Mouse (Mus musculus): Measurements from ENCODE around the gene Bcat2. TPM values are rescaled to one million over a fixed set of nuclear protein-coding genes. Genes with fewer than 3 reads are reported as not detected.

Bcat2 gene
- polyA plus RNA-seq, 1 experiment from 2014 or later: 84.7 TPM

DNA sequence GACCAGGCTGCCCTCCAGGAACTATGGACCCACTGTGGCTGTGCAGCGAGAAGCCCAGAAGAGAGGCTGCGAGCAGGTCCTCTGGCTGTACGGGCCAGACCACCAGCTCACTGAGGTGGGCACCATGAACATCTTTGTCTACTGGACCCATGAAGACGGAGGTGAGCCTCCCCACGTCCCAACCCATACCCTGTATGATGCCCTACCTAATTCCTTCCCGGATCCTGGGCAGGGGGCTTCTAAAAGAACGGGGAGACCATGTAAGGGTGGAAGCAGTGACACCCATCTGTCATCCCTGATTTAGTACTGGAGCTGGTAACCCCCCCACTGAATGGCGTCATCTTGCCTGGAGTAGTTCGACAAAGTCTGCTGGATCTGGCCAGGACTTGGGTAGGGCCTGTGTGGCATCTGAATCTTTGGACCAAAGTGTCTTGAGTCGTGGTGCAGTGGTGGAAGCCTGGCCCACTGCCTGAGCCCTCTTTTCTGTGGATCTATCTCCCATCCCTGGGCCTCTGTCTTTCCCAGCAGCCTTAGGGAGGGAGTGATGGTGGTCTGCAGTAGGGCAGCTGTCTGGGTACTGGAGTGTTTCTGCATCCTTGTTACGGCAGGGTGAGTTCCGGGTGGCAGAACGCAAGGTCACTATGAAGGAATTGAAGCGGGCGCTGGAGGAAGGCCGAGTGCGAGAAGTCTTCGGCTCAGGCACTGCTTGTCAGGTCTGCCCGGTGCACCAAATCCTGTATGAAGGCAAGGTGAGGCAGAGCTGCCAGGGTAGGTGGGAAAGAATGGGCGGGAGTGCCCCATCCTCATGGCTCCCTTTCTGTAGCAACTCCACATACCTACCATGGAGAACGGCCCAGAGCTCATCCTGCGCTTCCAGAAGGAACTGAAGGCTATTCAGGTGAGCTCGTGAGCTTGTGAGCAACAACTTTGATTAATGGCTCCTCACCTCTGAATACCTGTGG is 18.0 kb downstream of the Bcat2 start:
- no peak overlapping the region for H3K4me3 ChIP-seq (ENCODE audit: low read depth, low read length)
- ATAC-seq (replicated peaks; ENCODE audit: low FRiP score) (no peak), DNase-seq (ENCODE audit: low spot score) (no peak)
- 94% methylated on average over 23 of the region's 23 CpGs for WGBS
- H3K4me2 ChIP-seq: no peak overlapping the region
- H3K27me3 ChIP-seq (replicated peaks; ENCODE audit: control insufficient read depth, insufficient read depth, low read length): no peaks in the 10 kb centered on the region
- no peak overlapping the region for H3K27ac ChIP-seq (ENCODE audit: low read depth, low read length)
- no peak overlapping the region for H3K9ac ChIP-seq (ENCODE audit: low read depth, low read length)
- H3K4me1 ChIP-seq (replicated peaks; ENCODE audit: control insufficient read depth, insufficient read depth, low read length): no peaks in the 10 kb centered on the region
- H3K36me3 ChIP-seq (ENCODE audit: control insufficient read depth, insufficient read depth, low read length): peaks cover 20% of the 10 kb centered on the region
- H3K9me3 ChIP-seq (ENCODE audit: control insufficient read depth, low read length): no peaks in the 10 kb centered on the region

DNA sequence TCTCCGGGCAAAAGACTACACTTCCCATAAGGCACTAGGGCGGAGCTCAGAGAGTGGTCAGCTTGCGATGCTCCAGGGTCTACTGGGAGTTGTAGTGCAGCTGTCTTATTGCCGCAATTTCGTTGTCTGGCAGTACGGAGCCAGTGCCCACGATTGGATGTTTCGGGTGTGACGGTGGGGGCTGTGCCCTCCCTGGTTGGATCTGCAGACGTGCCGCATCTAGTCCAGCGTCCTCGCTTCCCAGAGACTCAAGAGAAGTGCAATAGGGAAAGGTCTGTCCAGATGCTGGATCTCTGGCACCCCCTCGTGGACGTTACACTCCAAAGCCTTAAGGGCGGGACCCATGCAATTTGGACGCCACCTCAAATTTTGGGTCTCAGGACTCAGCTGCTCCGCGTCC is 19.2 kb downstream of the Bcat2 start:
- WGBS: 7% methylated on average over 19 of the region's 19 CpGs
- Histone ChIP-seq H3K4me2 (peak overlapping the region; percentile 55), H3K9ac (ENCODE audit: low read depth, low read length) (no peak overlapping the region; the same call in 1 of the 2 replicates), H3K27ac (ENCODE audit: low read depth, low read length) (no peak overlapping the region), H3K4me3 (ENCODE audit: low read depth, low read length) (peak overlapping the region; percentile 29), H3K27me3 (replicated peaks; ENCODE audit: control insufficient read depth, insufficient read depth, low read length) (no peaks in the 10 kb centered on the region), H3K36me3 (ENCODE audit: control insufficient read depth, insufficient read depth, low read length) (peaks cover 17% of the 10 kb centered on the region), H3K9me3 (ENCODE audit: control insufficient read depth, low read length) (no peaks in the 10 kb centered on the region), H3K4me1 (replicated peaks; ENCODE audit: control insufficient read depth, insufficient read depth, low read length) (no peaks in the 10 kb centered on the region)
- DNase-seq (ENCODE audit: low spot score): peak; percentile 85
- peak; percentile 90 for ATAC-seq (replicated peaks; ENCODE audit: low FRiP score)

DNA sequence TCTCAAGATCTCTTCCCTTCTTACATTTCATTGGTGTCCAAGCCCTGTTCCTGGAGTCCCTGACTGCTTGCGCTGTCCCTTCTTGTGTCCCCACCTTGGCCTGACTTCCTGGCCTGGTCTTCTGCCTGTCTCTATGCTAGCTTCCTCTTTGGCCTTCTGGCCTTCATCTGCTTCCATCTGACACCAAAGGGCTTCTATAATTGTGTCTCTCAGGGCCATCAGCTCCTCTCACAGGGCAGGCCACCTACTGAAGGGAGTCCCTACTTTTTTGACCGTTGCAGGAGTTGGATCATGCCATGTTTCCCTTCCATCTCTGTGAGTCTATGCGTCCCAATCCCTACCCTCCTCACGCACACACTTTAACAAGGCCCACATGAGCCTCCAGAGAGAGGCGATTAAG is 19.9 kb downstream of the Bcat2 start:
- no peak for DNase-seq (ENCODE audit: low spot score)
- Histone ChIP-seq H3K4me3 (ENCODE audit: low read depth, low read length) (no peak overlapping the region), H3K9ac (ENCODE audit: low read depth, low read length) (no peak overlapping the region), H3K9me3 (ENCODE audit: control insufficient read depth, low read length) (no peaks in the 10 kb centered on the region), H3K4me1 (replicated peaks; ENCODE audit: control insufficient read depth, insufficient read depth, low read length) (no peaks in the 10 kb centered on the region), H3K27me3 (replicated peaks; ENCODE audit: control insufficient read depth, insufficient read depth, low read length) (no peaks in the 10 kb centered on the region), H3K27ac (ENCODE audit: low read depth, low read length) (no peak overlapping the region), H3K36me3 (ENCODE audit: control insufficient read depth, insufficient read depth, low read length) (peaks cover 14% of the 10 kb centered on the region), H3K4me2 (no peak overlapping the region)
- WGBS: 91% methylated on average over 5 of the region's 5 CpGs
- ATAC-seq (replicated peaks; ENCODE audit: low FRiP score): no peak

DNA sequence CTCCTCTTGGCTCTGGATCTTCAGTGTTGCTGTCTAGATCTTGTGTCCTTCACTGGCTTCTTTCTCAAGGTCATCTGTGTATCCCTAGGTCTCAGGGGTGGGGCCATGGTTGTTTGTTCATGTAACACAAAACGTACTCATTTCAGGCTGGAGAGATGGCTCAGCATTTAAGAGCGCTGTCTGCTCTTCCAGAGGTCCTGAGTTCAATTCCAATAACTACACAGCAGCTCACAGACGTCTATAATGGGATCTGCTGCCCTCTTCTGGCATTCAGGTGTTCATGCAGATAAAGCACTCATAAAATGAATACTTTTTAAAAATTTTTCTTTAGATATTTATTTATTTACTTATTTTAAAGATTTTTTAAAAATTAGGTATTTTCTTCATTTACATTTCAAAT is 20.9 kb downstream of the Bcat2 start:
- no peak overlapping the region for H3K4me2 ChIP-seq
- H3K4me3 ChIP-seq (ENCODE audit: low read depth, low read length): no peak overlapping the region
- no peaks in the 10 kb centered on the region for H3K4me1 ChIP-seq (replicated peaks; ENCODE audit: control insufficient read depth, insufficient read depth, low read length)
- DNase-seq (ENCODE audit: low spot score): no peak
- no peak overlapping the region for H3K9ac ChIP-seq (ENCODE audit: low read depth, low read length)
- H3K36me3 ChIP-seq (ENCODE audit: control insufficient read depth, insufficient read depth, low read length): peaks cover 4% of the 10 kb centered on the region
- 60% methylated on average over 3 of the region's 3 CpGs for WGBS
- H3K27ac ChIP-seq (ENCODE audit: low read depth, low read length): no peak overlapping the region
- ATAC-seq (replicated peaks; ENCODE audit: low FRiP score): no peak
- no peaks in the 10 kb centered on the region for H3K27me3 ChIP-seq (replicated peaks; ENCODE audit: control insufficient read depth, insufficient read depth, low read length)
- H3K9me3 ChIP-seq (ENCODE audit: control insufficient read depth, low read length): no peaks in the 10 kb centered on the region

DNA sequence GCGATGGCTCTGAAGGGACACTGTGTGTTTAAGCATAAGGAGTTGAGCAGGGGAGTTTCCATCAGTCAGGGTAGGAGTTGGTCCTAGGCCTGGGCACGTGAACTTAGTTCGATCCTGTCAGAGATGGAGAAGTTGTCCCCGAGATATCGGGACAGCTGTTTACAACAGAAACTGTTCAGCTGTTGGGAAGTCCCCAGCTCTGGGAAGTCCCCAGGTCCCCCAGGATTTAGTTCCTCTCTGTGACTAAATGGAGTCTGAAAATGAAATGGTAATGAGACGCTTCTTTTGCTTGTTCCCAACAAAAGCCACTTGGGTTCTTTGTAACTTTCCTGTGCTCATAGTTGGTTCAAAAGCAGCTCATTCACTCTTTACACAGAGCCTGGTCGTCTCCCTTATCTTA is 21.9 kb downstream of the Bcat2 start:
- H3K27me3 ChIP-seq (replicated peaks; ENCODE audit: control insufficient read depth, insufficient read depth, low read length): no peaks in the 10 kb centered on the region
- H3K4me3 ChIP-seq (ENCODE audit: low read depth, low read length): no peak overlapping the region
- WGBS: 63% methylated on average over 7 of the region's 7 CpGs
- no peaks in the 10 kb centered on the region for H3K4me1 ChIP-seq (replicated peaks; ENCODE audit: control insufficient read depth, insufficient read depth, low read length)
- H3K9ac ChIP-seq (ENCODE audit: low read depth, low read length): no peak overlapping the region
- H3K4me2 ChIP-seq: no peak overlapping the region
- DNase-seq (ENCODE audit: low spot score): no peak
- H3K27ac ChIP-seq (ENCODE audit: low read depth, low read length): no peak overlapping the region
- H3K9me3 ChIP-seq (ENCODE audit: control insufficient read depth, low read length): no peaks in the 10 kb centered on the region
- H3K36me3 ChIP-seq (ENCODE audit: control insufficient read depth, insufficient read depth, low read length): no peaks in the 10 kb centered on the region
- ATAC-seq (replicated peaks; ENCODE audit: low FRiP score): no peak

DNA sequence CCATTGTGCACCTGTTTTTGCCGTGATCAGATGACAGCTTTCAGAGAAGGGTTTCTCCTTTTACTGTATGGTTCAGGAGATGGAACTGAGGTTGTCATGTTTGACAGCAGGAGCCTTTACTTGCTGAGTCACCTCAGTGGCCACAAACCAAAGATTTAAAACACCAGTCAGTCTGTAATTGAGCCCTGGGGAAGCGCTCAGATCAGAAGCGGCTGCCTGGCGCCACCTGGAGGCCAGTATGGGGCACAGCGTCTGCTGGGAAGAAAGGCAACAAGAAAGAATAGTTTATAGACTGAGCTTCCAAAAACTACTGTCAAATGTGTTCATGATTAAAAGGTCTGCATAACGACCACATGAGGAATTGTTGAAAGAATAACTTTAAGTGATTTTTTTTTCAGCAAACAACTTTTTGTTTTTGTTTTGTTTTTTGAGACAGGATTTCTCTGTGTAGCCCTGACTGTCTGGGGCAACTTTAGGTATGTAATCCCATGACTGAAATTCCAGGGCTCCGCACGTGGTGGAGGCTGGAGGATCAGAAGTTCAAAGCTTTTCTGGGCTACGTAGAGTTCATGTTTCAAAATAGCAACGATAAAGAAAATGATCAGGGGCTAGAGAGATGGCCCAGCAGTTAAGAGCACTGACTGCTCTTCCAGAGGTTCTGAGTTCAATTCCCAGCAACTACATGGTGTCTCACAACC is 23.3 kb downstream of the Bcat2 start:
- Histone ChIP-seq H3K4me3 (ENCODE audit: low read depth, low read length) (no peak overlapping the region), H3K4me2 (no peak overlapping the region), H3K9ac (ENCODE audit: low read depth, low read length) (no peak overlapping the region), H3K27me3 (replicated peaks; ENCODE audit: control insufficient read depth, insufficient read depth, low read length) (no peaks in the 10 kb centered on the region), H3K27ac (ENCODE audit: low read depth, low read length) (no peak overlapping the region), H3K36me3 (ENCODE audit: control insufficient read depth, insufficient read depth, low read length) (no peaks in the 10 kb centered on the region), H3K9me3 (ENCODE audit: control insufficient read depth, low read length) (no peaks in the 10 kb centered on the region), H3K4me1 (replicated peaks; ENCODE audit: control insufficient read depth, insufficient read depth, low read length) (no peaks in the 10 kb centered on the region)
- 23% methylated on average over 10 of the region's 10 CpGs for WGBS
- ATAC-seq (replicated peaks; ENCODE audit: low FRiP score) (no peak), DNase-seq (ENCODE audit: low spot score) (peak; percentile 65)

DNA sequence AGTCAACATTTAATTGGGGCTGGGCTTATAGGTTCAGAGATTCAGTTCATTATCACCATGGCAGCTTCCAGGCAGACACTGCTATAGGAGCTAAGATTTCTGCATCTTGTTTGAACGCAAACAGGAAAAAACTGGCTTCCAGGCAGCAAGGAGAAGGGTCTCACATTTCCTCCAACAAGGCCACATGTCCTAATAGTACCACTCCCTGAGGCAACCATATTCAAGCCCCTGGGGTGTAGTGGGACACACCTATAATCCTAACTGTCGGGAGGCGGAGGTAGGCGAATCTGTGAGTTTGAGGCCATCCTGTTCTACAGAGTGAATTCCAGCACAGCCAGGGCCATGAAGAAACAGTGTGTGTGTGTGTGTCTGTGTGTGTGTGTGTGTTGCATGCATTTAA is 25.2 kb downstream of the Bcat2 start:
- Histone ChIP-seq H3K9ac (ENCODE audit: low read depth, low read length) (no peak overlapping the region), H3K27me3 (replicated peaks; ENCODE audit: control insufficient read depth, insufficient read depth, low read length) (no peaks in the 10 kb centered on the region), H3K4me2 (no peak overlapping the region), H3K36me3 (ENCODE audit: control insufficient read depth, insufficient read depth, low read length) (no peaks in the 10 kb centered on the region), H3K27ac (ENCODE audit: low read depth, low read length) (no peak overlapping the region), H3K4me1 (replicated peaks; ENCODE audit: control insufficient read depth, insufficient read depth, low read length) (peaks cover 6% of the 10 kb centered on the region), H3K9me3 (ENCODE audit: control insufficient read depth, low read length) (no peaks in the 10 kb centered on the region), H3K4me3 (ENCODE audit: low read depth, low read length) (no peak overlapping the region)
- WGBS: 81% methylated on average over 4 of the region's 4 CpGs
- ATAC-seq (replicated peaks; ENCODE audit: low FRiP score) (no peak), DNase-seq (ENCODE audit: low spot score) (no peak)

DNA sequence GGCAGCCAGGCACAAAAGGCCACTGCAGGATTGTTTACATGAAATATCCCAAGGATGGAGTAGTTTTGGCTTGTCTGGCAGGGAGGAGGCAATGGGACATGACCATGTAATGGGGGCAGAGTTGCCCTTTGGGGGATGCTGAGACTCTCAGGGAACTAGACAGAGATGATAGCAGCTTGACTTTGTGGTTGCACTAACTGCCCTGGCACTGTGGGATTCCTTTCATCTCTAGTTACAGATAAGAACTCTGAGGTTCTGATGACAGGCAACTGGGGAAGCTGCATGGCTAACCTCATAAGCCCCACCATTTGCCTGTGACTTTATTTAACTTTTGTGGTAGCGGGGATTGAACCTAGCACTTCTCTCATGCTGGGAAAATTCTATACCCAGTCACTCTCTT is 26.2 kb downstream of the Bcat2 start:
- 67% methylated on average over 1 of the region's 1 CpGs for WGBS
- Histone ChIP-seq H3K4me3 (ENCODE audit: low read depth, low read length) (no peak overlapping the region), H3K36me3 (ENCODE audit: control insufficient read depth, insufficient read depth, low read length) (no peaks in the 10 kb centered on the region), H3K27me3 (replicated peaks; ENCODE audit: control insufficient read depth, insufficient read depth, low read length) (no peaks in the 10 kb centered on the region), H3K9me3 (ENCODE audit: control insufficient read depth, low read length) (no peaks in the 10 kb centered on the region), H3K4me2 (no peak overlapping the region), H3K27ac (ENCODE audit: low read depth, low read length) (no peak overlapping the region), H3K4me1 (replicated peaks; ENCODE audit: control insufficient read depth, insufficient read depth, low read length) (peaks cover 6% of the 10 kb centered on the region), H3K9ac (ENCODE audit: low read depth, low read length) (no peak overlapping the region)
- DNase-seq (ENCODE audit: low spot score) (no peak), ATAC-seq (replicated peaks; ENCODE audit: low FRiP score) (no peak)

Data from liver, embryonic 11.5 days (tissue).